Mouse (Mus musculus): ENCODE measurements around the gene Gm3636.
"Not testable (repeated sequence)": the region's sequence is repeated elsewhere in the genome, so short reads cannot be mapped to it uniquely, and the experiment has no call there.

Gene Gm3636

GRCm38 (mm10) chr14:6742232-6742631 is at the start of gene Gm3636:
Gene Gm3636 (minus strand): TSS chr14:6742332.
- not testable (repeated sequence) for DNase-seq (ENCODE audit: low read depth, low spot score)

DNA sequence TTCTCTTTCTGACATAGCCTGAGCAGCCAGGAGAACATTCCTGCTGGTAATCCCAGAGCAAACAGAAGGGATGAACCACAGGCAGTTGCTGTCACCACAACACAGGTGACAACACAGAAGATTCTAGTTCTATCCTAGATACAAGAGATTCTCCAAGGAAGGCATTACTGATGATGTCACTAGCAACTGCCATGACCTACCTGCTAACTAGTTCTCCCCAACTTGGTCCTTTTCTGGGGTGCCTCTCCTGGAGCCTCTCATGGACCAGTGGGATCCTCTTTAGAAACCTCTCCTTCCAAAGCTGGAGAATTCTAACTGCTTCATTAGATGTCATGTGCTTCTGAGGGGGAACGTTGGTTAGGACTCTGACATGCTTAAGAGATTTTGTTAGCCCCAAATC is 32.2 kb upstream of the Gm3636 start, which contains the start of gene Gm8362:
Gene Gm8362, minus strand, starts transcription at position 101 of the 400 bp plus-strand sequence.
- DNase-seq (ENCODE audit: low read depth, low spot score): not testable (repeated sequence)

- DNase-seq (ENCODE audit: low read depth, low spot score): not testable (repeated sequence)
Measured at GRCm38 (mm10) chr14:6757231-6757536, 15.1 kb upstream of the Gm3636 start.

DNA sequence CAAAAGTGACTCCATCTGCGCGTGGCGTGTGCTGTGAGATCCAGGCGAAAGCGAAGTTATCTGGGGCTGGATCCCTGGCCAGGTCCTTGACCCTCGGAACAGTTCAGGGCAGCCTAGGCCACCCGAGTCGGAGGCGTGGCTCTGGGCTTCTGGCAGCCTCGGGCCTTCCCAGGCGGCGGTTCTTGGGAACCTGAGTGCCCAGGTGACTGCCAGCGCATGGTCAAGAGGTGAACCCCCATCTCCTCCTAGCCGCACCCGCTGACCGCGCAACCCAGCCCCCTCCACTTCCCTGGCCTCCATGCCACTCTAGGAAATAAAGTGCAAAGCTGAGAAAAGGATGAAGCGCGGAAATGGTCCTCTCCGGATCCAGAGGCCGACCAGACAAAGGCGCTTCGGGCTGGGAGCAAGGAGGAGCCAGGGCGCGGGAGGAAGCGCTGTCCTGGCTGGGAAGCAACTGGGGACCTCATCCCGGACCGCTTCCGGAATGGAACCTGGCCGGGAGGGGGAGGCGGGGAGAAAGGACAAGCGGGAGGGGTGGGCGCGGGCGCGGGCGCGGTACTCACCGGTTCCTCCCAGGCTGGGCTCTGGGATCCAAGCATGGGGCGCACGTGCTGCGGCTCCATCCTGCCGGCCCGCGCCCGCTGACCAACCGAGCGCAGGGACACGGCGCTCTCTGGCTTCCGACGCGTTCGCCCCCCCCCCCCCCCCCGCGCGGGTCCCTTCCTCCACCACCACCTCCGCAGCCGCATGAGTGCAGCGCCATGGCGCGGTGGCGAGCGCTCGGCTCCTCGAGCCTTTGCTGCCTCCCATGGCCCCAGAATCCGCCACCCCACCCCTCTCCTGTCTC is 14.5 kb upstream of the Gm3636 start:
- peak; percentile 5 for DNase-seq (ENCODE audit: low read depth, low spot score)

- DNase-seq (ENCODE audit: low read depth, low spot score): not testable (repeated sequence)
Measured at GRCm38 (mm10) chr14:6720151-6720550, 22.0 kb downstream of the Gm3636 start, which contains the start of gene Gm8050. Gene Gm8050 (minus strand): TSS chr14:6720251.

Measured in ES-CJ7 (cell line).